Mouse (Mus musculus) cortical plate, adult 2 months (tissue): Measurements from ENCODE around the gene Gjb1. TPM values are rescaled to one million over a fixed set of nuclear protein-coding genes. Genes with fewer than 3 reads are reported as not detected.
A peak's percentile ranks its signal among the peaks of the same experiment; 100 is the strongest.

ENCODE experiments used
- H3K27ac ChIP-seq: fragments of 200-500 bp; 2 replicates; pipeline ENCODE4 v1.5.1; 2012; ENCODE audit warnings: low read length, control low read depth, inconsistent platforms; ENCODE audit not compliant: insufficient read depth
- H3K4me1 ChIP-seq: fragments of 200-500 bp; 2 replicates; pipeline ENCODE4 v1.6.1; 2011; ENCODE audit warnings: low read length; ENCODE audit not compliant: control insufficient read depth, insufficient read depth
- H3K4me3 ChIP-seq: fragments of 200-500 bp; 2 replicates; pipeline ENCODE4 v1.5.1; 2011; ENCODE audit warnings: mild to moderate bottlenecking, low read length, control low read depth; ENCODE audit not compliant: insufficient read depth
- CTCF ChIP-seq: fragments of 200-500 bp; IDR thresholded peaks from 2 replicates; pipeline ENCODE4 v1.5.1; 2011; ENCODE audit warnings: mild to moderate bottlenecking, control low read depth, low read length; ENCODE audit not compliant: insufficient read depth; ENCODE audit errors: extremely low read depth
- POLR2A ChIP-seq: fragments of 200-500 bp; IDR thresholded peaks from 2 replicates; pipeline ENCODE4 v1.6.1; 2011; ENCODE audit warnings: mild to moderate bottlenecking, low read length, control low read depth; ENCODE audit not compliant: insufficient read depth; ENCODE audit errors: extremely low read depth
- polyA plus RNA-seq: library from polyadenylated mRNA; depleted of rRNA; stranded (reverse); fragments of >200 nt; gene quantifications from 2 replicates; pipeline ENCODE4 v1.2.3, GENCODE M21; 2012

Gjb1 gene
- polyA plus RNA-seq, 1 experiment: 34.6 TPM

DNA sequence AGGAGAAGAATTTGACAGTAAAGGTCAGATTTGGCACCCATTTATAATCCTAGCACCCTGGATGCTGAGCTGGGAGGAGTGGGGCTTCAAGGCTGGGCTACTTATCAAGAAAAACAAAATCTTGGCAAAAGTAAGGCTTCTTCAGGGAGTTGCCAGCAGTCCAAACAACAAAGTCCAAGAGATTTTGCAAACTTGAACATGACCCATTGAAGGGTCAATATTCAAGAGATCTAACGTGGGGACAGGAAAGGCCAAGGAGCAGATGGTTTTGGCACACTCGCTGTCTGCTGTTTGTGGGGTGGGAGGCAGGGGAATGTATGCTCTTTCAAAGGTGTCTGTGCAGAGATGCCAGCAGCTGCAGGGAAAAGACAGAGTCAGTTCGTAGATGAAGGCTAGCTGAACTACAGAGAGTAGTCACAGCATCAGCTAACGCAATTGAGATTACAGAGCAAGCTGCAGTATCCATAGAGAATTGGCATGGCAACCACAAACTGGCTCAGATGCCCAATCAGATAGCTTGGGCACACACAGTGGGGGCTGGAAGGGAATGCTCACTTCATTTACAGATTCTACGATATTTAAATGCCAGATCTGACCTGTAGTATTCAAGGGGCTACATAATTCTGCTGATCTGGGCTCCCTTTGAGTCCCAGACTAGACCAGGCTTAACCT is 12.8 kb downstream of the Gjb1 start:
- TF ChIP-seq CTCF (no peak), POLR2A (no peak)
- H3K4me3 ChIP-seq: no peak overlapping the region
- no peak overlapping the region for H3K27ac ChIP-seq
- peaks cover 2% of the 10 kb centered on the region; the same call in 1 of the 2 replicates for H3K4me1 ChIP-seq

DNA sequence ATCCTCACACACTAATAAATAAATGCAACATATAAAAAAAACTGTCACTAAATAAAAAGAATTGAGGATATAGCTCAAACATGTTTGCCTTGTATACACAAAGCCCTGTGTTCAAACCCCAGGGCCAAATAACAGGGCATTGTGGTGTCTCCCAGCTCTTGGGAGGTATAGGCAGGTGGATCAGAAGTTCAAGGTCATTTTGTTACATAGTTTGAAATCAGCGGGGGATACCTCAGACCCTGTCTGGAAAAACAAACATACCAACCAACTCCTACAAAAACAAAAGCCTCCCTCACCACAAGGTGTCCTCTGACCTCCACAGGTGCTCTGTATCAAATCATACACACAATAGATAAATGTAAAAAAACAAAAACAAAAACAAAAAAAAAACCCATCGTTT is 18.2 kb downstream of the Gjb1 start:
- H3K4me1 ChIP-seq: peaks cover under 1% of the 10 kb centered on the region; the same call in 1 of the 2 replicates
- no peak overlapping the region for H3K4me3 ChIP-seq
- no peak for TF ChIP-seq CTCF
- TF ChIP-seq POLR2A: no peak
- H3K27ac ChIP-seq: no peak overlapping the region

DNA sequence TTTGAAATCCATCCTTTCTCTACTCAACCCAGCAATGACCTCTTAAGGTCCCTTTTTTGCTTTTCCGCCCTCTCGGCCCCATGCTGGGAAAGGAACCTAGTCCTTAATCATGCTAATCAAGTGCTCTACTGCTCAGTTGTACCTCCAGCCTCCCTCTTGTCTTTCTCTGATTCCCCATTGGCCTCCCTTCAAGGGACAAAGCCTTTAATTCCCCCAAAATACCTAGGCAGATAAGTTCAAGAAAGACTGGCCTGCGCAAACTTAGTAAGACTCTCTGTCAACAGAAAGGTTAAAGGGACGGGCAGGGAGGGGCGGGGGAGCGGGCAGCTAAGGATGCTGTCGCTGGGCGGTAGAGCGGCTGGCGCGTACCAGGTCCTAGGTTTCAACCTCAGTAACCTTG is 20.3 kb downstream of the Gjb1 start:
- no peak for TF ChIP-seq CTCF
- no peak overlapping the region for H3K4me3 ChIP-seq
- H3K27ac ChIP-seq: no peak overlapping the region
- H3K4me1 ChIP-seq: no peaks in the 10 kb centered on the region

DNA sequence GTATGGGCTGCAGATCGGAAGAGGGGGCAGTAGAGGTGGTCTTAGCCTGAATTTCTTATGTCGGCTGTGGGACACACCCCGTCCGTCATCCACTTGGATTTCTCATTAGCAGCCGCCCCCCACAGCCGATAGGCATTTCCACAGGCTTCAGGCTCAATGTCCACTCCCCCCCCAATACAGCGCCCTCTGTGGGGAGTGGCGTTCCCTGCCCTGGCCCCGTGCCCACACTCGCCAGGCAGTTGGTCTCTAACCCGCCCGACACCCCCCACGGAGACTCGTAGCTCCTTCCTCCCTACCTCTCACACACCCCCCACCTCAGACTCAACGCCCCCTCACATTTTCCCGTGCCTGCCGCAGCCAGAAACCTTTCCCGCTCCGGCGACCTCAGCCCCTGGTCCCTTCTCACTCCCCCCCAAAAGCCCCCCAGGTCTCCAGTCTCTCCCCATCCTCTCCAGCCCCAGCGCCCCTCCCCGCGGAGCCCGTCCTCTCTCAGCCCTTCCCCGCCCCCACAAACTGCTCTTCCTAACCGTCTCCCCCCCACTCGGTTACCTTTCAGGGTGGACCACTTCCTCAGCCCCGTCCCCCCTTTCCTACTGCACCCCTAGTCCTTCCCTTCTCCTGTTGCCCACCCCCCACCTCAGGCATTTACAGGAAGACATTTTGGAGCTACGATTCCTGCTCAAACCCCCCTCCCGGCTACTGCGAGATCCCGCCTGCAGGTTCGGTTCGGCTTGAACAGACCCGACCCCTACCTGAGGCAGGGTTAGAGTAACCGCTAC is 43.0 kb downstream of the Gjb1 start:
- Histone ChIP-seq H3K4me3 (peak overlapping the region; percentile 91), H3K4me1 (no peaks in the 10 kb centered on the region; the same call in 1 of the 2 replicates), H3K27ac (0 out of 2 replicates have a peak overlapping the region, but pooled peaks have one; percentile 86)
- TF ChIP-seq CTCF (0 out of 2 replicates have a peak, but pooled peaks have one; percentile 1), POLR2A (no peak)

DNA sequence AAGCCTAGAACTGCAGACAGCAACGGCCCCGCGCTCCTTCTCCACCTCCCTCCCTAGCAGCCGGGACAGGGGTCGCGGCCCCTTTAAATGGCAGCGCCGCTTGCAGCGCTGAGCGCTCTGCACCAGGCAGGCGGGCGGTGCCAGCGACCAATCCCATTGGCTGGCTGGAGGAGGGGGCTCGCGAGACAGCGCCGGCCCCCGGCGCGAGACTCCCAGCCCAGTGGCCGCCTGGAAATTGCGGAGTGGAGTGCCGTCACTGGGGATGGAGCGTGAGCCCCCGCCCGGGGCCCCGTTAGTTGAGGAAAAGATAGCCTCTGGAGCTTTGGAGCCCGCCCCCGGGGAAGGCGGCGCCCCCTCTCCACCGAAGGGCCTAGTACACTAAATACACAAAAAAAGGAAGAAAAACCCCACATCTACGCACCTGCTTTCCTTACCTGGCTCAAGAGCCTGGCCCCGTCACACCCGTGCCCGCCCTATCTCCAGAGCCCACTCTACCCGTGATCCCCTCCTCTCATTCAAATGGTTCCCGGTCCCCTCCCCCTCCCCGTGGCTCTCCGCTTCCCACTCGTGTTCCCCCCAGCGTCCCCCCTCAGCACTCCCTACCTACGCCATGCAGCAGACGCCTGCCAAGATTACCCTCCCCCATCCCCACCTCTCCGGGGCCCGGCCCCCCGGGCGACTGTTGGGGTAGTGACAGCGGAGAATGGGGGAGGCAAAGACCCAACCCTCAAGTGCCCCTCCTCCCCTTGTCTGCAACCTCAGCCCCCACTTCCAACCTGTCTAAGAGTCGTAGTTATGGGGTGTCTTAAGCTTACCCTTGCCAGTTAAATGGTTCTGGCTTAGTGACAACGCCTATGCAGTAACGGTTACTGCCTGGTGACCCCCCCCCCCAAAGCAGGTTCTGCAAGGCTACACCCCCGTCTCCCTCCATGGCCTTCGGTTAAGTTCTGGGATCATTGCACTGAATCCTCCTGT is 43.8 kb downstream of the Gjb1 start:
- Histone ChIP-seq H3K27ac (0 out of 2 replicates have a peak overlapping the region, but pooled peaks have one; percentile 86), H3K4me3 (peak overlapping the region; percentile 91), H3K4me1 (no peaks in the 10 kb centered on the region; the same call in 1 of the 2 replicates)
- TF ChIP-seq CTCF: no peak
- peak; percentile 70 for TF ChIP-seq POLR2A

DNA sequence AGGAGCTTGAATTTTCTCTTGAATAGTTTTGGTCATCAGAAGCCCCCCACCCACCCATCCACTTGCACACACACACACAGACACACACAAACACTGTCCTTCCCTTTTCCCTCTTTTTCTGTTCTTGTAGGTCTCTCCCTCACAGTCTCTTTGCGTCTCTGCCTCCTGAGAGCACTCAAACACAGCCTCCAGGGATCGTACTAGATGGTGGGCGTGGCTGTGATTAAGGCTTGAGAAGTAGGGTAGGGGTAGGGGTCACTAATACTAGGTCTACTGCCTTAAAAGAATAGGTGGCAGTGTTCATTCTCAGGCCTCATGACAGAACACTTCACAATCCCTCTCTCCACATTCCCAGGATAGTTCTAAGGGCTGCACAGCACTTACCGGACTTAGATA is 44.5 kb downstream of the Gjb1 start, which contains the start of gene Zmym3:
Zmym3 (minus strand) TSS at position 150 of the 396 bp plus-strand sequence.
- TF ChIP-seq POLR2A: no peak
- Histone ChIP-seq H3K4me1 (no peaks in the 10 kb centered on the region; the same call in 1 of the 2 replicates), H3K27ac (no peak within 1 kb of the TSS), H3K4me3 (peak within 1 kb of the TSS; percentile 91)

DNA sequence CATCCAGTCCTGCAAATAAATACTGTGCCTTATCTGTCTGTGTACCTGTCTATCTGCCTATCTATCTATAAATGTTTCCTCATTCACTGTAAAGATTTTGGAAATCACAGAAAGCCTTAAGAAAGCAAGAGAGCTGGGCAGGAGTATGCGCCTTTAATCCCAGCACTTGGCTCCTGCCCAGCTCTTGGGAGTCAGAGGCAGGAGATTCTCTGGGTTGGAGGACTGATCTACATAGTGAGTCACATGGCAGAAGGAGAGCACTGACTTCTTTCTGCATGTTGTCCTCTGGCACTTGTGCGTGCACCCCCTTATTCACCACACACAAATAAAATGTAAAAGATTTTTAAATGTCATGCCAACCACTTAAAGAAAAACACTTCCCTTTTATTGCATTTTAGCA is 47.3 kb downstream of the Gjb1 start:
- TF ChIP-seq CTCF (no peak), POLR2A (no peak)
- H3K4me1 ChIP-seq: no peaks in the 10 kb centered on the region
- no peak overlapping the region for H3K27ac ChIP-seq
- H3K4me3 ChIP-seq: no peak overlapping the region

DNA sequence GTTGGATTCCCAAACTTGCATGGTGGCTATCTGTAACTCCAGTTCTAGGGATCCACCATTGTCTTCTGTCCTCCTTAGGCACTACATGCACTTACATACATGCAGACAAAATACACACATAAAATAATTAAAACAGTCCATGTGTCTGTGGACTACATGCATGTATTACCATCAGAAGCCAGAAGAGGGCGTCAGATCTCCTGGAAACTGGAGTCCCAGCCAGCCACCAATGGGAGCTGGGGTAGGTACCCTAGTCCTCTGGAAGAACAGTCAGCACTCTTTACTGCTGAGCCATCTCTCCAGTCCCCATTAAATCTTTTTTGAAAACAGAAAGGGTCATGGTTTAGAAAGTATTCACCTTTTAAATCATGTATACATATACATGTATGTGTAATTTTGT is 51.6 kb downstream of the Gjb1 start:
- Histone ChIP-seq H3K4me3 (no peak overlapping the region), H3K4me1 (no peaks in the 10 kb centered on the region), H3K27ac (no peak overlapping the region)
- TF ChIP-seq POLR2A (no peak), CTCF (no peak)

DNA sequence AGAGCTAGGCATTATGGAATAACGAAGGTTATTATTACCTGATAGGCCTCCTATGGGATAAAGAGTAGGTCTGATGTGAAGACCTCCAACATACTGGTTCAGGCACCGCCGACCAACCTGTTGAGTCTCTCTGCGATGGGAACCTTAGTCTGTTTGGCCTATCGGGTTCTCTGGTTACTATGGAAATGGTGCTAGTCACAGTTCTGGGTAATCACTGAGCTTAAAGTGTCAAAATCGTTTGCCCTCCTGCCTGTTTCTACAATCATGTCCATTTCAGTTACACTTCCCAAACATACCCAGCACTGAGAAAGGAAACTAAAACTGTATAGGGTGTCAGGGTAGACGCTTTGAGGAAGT is 52.6 kb downstream of the Gjb1 start:
- Histone ChIP-seq H3K4me3 (peak overlapping the region; percentile 41), H3K27ac (peak overlapping the region; percentile 55), H3K4me1 (no peaks in the 10 kb centered on the region)
- TF ChIP-seq POLR2A (no peak), CTCF (no peak)
